Mouse (Mus musculus): Measurements from ENCODE around the gene Exoc4.

Gene Exoc4

DNA sequence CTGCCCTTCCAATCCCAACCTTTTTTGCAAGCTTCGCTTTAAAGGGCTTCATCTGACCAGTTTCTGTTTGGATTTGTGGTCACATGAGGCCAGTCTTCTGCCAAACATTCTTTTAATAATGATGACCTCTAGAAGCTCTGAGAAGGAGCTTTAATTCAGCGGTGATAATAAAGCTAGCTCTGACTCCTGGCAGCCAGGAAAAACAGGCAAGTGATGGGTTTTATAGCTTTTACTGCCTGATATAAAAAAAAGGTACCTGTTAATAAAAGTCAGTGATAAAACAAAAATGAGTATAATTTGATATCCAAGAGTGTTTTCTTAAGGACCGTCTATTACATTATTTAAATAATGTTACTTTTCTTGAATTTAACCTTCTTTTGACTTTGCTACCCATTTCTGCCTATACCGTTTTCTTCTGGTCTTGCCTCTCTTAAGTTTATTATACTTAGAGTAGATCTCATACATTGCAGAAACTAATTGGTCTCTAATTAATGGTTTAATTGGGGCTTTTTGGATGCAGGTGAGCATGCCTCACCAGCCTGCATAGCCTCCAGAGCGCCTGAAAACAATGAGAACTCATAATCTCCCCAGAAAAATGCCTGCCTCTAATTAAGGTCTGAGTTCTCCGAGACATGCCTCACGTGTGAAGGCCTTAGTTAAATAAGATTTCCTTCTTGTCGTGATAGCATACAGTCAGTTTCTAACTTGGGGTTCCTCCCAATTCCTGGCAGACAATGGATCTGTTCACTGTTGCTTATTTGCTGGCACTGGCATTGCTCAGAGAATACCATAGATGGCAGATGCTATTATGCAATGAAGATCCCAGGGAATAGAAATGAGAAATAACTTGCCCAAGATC lies 681.4 kb downstream of the Exoc4 start:
- no peak for DNase-seq (ENCODE audit: low spot score in 2 of 2)

DNA sequence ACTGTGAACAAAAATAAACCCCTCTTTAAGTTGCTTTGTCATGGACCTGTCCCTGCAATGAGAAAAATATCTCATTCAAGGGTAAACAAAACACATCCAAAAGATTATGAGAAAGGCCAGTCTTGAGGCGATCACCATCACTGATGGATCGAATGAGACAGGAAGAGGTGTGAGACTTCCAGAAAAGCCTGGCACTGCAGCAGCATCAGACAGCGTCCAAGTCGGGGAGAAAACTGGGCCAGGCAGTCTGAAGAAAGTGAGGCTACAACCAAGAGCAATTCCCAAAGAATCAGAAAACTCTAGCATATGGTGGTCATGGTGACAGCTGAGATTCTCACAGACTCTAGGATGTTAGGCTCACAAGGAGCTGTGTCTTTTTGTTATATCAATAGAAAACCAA lies 689.0 kb downstream of the Exoc4 start:
- no peak for DNase-seq (ENCODE audit: low spot score in 2 of 2)

DNA sequence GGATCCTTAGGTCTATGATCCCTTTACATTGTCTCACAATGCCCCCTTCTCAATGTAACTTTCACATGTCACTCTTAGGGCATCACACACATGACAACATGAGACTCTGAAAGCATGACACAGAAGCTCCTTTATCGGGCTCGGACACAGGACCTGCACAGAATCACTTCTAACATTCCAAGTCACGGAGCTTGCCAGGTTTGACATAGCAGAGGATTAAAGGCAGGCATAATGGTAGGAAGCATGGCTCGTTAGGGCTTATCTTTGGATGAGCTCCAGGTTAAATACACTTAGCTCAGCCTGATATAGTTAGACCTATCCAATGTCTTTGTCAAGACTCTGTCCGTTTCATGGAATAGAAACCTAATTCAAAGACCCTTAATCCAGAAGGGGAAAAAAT lies 690.3 kb downstream of the Exoc4 start:
- DNase-seq (ENCODE audit: low spot score in 2 of 2): no peak

DNA sequence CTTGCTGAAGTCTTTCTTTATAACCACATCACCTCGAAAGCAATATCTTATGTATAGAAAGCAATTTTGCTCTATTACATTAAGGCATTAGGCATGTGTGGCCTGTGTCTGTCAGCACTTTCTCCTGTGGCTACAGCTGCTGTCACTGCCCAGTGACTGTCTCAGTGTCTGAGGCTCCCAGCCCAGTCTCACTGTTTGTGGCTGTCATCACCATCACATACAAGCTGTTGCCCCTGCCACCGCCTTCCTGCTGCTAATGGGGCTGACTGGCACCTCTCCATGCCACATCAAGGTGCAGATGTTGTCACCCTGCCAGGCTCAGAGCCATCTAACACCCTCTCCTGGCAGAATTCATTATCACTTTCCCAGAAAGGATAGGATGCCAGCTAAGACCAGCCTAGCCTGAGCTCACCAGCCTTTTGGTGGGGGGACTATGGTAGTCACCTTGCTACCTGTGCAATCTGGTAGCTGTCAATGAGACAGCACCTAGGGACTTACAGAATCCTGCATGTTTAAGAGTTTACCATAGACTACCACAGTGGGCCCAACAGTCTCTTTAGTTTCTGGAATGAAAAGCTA lies 698.1 kb downstream of the Exoc4 start:
- DNase-seq (ENCODE audit: low spot score in 2 of 2): no peak

DNA sequence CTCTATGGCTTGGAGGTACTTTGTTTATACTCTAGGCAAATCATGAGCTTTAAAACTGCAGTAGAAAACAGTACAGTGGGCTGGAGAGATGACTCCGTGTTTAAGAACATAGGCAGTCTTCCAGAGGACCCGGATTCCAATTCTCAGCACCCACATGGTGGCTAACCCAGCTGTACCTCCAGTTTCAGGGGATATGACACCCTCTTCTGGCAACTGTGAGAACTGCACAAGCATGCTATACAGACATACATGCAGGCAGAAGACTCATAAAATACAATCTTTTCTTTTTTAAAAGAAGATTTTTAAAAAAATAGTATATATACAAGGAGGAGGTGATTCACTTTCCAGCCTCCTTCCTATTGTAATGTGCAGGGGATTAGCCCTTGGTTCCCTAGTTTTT lies 701.2 kb downstream of the Exoc4 start:
- no peak for DNase-seq (ENCODE audit: low spot score in 2 of 2)

DNA sequence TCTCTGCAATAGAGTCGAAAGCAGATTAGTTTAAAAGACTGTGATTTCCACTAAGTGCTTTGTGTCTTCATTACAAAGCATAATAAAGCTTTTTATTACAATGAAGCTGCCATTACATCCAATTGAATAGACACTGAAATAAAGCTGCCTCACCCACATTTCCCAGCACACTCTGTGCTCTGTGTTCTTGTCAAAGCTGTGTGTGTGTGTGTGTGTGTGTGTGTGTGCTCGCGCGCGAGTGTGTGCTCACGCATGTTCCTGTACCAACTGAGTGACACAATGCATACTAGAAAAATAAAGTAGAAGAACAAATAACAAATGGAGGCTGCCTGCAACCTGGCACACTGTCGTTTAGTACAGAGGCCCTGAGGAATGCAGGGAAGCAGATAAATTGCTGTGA lies 706.6 kb downstream of the Exoc4 start:
- DNase-seq (ENCODE audit: low spot score in 2 of 2): no peak

DNA sequence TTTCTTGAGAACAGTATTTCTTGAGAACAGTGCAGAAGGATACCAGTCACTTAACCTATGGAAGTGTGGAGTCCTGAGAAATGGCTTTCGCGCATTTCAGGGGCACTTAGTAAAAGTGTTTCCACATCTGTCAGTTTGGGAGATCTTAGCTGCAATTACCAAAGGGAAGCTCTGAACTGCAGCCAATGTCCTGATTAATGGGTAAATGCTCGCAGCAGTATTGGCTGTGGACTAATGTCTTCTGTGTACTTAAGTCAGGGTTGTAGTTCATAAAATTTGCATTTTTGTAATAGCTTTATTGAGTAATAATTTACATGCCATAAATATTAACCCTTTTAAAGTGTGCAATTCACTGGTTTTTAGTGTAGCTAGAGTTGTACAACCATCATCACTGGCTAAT lies 709.4 kb downstream of the Exoc4 start:
- no peak for DNase-seq (ENCODE audit: low spot score in 2 of 2)

DNA sequence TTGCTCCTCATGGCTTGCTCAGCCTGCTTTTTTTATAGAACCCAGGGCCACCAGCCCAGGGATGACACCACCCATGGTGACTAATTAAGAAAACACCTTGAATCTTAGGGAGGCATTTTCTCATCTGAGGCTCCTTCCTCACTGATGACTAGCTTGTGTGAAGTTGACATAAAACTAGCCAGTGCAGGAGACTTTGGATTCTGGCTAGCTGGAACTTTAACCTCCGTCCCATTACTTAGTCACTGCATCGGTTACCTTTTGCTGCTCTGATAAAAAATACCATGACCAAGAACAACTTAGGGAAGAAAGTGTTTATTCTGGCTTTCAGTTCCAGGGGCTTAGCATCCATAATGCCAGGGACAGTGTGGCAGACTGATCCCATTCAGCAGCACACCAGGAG lies 711.9 kb downstream of the Exoc4 start:
- DNase-seq (ENCODE audit: low spot score in 2 of 2): no peak

DNA sequence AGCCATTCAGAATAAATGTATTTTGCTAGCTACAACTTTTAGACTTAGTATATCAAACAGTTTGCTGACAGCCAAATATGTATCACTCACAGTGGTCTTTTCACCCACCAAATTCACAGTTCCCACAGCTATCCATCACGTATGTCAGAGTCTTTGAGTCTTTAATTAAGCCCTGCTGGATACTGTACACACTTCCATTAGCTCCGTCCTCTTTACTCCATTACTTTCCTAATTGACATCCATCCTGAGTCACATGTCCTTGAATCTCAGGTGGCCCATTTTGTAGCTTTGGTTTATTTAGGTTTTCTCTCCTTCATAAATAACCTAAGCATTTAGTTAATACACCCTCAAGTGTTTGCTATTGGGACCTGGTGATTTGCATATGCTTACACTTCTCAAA lies 714.2 kb downstream of the Exoc4 start:
- no peak for DNase-seq (ENCODE audit: low spot score in 2 of 2)

DNA sequence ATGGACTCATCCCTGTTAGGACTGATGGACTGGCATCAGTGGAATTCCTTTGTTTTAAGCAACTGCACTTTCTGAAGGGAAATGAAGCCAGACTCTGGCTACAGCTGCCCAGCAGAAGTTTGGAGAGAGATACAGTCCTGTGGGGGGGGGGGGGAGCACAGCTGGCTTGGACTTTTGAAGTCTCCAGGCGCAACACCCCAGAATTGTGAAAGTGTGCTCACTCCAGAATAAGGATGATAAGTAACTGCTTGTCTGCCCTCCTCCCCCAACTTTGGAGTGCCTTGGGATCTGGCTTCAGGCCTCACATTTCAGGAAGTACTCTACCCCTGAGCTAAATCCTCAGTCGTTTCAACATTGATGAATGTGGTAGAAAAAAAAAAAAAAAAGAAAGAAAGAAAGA lies 716.7 kb downstream of the Exoc4 start:
- DNase-seq (ENCODE audit: low spot score in 2 of 2): no peak

DNA sequence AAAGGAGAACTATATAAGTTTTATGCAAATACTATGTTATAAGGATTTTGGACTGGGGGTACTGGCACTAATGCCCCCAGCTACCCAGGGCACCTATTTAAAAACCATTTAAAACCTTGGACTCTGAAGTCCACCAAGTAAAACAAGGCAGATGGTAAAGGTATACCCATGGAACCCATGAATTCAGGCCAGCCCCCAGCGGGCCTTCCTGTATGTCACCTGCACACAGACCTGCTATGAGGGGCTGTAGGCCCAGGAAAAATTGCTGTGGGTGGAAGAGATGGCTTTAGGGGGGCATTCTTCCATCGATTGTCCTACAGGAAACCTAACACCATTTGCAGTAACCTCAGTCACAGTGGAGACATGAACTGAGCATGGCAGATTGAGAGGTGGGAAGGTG lies 719.9 kb downstream of the Exoc4 start:
- no peak for DNase-seq (ENCODE audit: low spot score in 2 of 2)

DNA sequence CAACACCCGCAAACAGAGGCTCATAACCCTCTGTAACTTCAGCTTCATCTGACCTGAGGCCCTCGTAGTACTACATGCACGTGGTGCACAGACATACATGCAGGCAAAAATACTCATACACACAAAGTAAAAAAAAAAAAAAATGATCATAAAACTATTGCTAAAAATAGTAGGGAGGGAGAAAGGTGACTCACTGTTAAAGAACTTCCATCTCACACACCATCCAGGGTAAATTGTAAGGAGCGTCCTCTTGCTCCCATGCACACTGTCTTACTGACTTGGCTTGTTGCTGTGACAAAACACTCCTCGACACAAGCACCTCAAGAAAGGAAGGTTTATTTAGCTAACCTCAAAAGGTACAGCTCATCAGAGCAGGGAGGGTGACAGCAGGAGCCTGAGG lies 723.9 kb downstream of the Exoc4 start:
- no peak for DNase-seq (ENCODE audit: low spot score in 2 of 2)

DNA sequence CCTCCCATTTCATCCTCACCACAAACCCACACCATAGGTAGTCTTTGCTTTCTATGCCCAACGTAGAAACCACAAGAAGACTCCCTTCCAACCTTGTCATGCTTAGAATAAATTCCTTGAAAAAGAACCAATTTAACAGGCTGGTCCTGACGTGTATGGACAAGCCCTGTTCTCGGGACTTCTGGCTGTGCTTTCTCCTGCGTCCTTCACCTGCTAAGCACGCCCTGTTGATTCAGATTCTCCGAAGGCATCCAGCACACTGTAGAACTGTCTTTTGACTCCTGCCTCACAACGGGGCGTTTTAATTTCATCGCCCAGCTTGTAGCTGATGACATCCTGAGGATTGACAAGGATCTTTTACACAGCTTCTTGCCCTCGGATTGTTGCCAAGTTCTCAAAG lies 727.7 kb downstream of the Exoc4 start:
- DNase-seq (ENCODE audit: low spot score in 2 of 2): no peak

DNA sequence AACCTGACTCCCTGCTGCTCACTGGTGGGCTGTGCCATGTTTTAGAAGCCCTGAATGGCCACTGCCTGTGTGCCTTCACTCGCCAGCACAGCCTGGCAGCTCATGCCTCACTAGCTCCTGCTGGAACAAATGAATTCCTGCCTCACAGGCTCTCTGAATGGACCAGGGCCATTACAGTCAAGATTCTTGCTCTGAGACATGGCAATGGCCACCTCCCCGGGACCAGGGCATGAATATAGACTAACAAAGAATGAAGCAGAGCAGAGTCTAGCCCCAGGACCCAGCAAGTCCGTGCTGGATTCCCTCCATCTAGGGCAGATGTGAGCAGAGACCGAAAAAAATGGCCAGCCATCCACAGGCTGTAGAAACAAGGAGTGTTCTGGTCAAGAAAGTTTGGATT lies 728.6 kb downstream of the Exoc4 start:
- DNase-seq (ENCODE audit: low spot score in 2 of 2): no peak

DNA sequence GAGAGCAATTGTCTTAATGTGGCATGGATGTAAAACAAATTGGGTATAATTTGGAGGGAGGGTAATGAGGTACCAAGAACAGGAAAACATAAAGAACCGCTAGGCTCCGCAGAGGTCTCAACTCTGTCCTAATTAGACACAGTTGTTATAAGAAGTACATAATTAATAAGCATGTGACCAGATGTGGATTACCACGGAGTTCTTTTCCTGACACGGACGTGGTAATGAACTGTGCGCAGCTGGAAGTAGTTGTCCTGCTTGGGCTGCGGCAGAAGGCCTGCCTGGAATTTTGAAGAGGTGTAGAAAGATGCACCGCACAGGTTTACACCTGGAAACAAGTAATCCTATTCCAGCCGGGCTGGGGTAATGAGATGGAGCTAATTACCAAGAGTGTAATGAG lies 729.0 kb downstream of the Exoc4 start:
- DNase-seq (ENCODE audit: low spot score in 2 of 2): no peak

DNA sequence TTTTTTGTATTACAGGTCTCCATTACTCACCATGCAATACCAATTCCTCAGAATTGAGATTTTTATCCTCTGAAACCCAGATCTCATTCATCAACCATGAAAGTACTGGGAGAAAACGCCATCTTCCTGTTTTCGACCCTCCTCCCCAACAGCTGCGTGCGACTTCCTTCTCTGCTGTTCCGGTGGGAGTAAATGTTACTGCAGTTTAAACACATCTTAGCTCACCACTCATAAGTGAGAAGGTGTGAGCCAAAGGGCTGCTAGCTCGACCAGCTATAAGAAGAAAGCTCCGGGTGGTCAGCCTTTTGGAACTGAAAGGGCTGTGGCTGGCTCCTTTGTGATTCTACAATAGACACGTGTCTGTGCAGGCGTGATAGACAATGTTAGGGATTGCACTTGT lies 733.8 kb downstream of the Exoc4 start:
- DNase-seq (ENCODE audit: low spot score in 2 of 2): no peak

DNA sequence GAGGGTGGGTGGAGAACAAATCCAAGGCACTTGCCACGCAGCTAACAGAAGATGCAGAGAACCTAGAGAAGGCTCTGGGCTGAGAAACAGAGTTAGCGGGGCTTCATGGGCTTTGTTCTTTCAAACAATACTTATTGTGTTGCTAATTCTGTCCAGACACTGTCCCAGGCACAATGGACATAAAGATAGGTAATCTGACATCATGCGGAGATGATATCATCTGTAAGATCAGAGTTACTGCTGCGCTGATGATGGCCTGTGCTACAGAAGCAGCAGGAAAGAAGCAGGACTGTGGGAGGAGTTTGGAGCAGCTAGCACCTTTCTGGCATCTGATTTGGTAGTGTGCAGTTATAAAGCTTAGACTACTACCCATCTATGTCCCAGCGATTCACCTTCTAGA lies 738.2 kb downstream of the Exoc4 start:
- no peak for DNase-seq (ENCODE audit: low spot score in 2 of 2)

DNA sequence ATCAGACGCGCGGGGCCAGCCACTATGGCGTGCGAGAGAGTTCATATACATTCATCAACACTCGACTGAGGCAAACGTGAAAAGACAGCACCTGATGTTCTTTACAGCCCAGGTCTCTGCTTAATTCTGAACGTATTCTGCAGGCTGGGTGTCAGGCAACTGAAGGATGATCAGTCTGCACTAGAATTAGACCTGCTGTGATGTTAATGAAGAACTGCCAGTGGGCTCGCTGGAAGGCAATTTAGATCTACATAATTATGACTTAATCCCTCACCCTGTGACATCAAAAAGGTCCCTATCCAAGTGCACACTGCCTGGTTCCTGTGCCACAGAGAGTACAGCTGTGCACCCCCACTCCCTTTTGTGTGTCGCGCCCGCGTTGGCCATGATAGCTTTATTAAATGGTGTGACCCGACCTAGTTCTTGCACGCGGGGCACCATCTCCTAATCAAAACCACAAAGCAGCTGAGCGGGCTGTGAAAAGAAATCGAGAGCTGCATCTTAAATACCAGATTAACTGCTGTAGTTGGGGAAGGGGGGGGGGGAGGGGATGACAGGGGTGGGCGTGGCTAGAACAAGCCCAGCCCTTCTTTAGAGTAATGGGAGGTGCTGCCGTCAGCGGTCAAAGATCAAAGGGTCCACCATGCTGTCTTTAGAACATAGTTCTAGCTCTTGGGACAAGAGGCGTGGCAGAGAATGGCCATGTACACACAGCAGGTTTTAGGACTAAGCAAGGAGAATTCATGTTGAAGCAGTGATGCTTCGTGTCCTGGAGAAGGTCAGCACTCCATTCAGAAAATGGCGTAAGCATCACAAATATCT lies 743.5 kb downstream of the Exoc4 start:
- DNase-seq (ENCODE audit: low spot score in 2 of 2): no peak

DNA sequence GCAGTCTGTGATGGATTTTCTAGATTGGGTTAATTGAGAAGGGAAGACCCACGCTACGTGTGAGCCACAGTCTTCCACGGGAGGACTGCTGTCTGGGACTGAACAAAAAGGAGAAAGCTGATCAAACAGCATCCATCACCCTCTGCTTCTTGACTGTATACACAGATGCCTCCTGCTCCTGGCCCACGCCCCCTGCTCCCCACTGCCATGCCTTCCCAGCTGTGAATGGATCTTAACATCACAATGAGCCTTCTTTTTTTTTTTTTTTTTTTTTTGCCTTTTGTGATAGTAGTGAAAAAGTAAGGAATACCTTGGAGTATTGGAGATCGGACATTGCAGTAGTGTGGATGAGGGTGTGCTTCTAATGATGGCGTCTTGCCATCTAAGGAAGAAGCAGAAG lies 745.0 kb downstream of the Exoc4 start:
- DNase-seq (ENCODE audit: low spot score in 2 of 2): no peak

DNA sequence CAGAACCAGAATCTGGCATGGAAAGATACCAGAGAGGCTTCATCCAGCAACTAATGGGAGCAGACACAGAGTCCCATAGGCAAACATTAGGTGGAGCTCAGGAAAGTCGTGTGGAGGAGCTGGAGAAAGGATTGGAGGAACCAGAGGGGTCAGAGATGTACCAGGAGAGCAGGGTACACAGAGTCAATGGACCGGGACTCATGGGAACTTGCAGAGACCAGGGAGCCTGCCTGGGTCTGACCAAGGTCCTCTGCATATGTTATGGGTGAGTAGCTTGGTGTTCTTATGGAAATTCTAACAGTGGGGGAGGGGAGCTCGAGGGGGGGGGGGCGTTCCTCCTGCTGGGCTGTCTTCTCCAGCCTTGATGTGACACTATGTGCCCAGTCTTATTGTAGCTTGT lies 749.7 kb downstream of the Exoc4 start:
- DNase-seq (ENCODE audit: low spot score in 2 of 2): no peak

DNA sequence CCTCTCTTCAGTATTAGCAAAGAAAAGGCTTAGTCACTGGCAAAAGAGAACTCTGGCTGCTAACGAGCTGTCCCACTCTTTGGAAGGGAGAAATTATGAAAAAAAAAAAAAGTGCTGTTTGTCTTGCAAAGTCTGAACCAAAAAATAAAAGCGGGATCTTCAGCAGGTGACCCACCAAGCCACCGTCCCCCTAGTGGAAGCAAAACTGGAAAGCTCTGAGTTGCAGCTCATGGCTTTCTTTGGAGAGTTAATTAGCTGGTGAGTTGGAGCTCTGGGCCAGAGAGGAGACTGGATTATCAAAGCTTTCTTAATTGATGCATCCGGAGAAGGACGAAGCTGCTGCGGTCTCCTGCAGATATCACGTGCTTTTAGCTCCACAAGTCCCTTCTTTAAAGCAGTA lies 750.6 kb downstream of the Exoc4 start:
- DNase-seq (ENCODE audit: low spot score in 2 of 2): no peak

DNA sequence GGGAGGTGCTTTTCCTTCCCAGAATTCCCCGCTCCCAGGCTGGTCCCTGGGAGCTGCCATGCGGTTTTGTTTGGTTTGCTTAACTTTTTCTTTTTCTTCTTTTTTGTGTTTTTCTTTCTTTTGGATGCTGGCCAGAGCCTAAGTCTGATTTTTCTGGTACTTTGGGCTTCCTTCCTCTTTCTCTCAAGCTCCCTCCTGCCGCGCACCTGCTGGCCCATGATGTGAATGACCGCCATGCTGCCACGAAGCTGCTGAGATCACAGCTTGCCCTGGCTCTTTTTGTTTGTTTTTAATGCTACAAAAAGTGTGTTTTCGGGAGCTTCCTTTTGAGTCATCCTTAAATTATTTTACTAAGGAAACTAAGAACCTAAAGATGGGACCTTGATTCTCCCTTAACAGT lies 751.8 kb downstream of the Exoc4 start:
- DNase-seq (ENCODE audit: low spot score in 2 of 2): no peak

DNA sequence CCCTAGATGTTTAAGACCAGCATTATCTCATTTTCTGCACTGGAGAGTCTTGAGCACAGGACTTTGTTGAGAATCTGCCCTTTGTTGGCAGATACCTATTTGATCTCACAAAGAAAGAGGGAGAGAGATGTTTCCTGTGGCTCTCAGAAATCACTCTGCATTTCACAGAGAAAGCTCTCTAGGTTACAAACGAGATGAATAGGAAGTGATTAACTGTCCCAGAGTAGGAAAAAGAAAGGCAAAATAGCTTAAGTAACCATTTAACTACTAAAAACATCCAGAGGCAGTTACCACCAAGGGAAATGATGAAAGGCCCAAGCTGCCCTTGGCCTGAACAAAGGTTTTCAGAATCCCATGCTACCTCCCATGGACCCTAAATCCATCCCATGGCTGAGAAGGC lies 754.1 kb downstream of the Exoc4 start:
- DNase-seq (ENCODE audit: low spot score in 2 of 2): no peak
